Mouse (Mus musculus): ENCODE results near the gene Oard1. TPM values are rescaled to one million over a fixed set of nuclear protein-coding genes. Genes with fewer than 3 reads are reported as not detected.
A peak's percentile ranks its signal among the peaks of the same experiment; 100 is the strongest.

Gene Oard1
- total and polyA plus RNA-seq, 3 experiments, result 30.6 to 59.4 (median 32.6) TPM

- H3K79me2 ChIP-seq (replicated peaks; ENCODE audit: control insufficient read depth, extremely low read depth, insufficient read depth, poor library complexity, severe bottlenecking), result no peaks in the 10 kb centered on the region
- dilution Hi-C loops (cut with MboI; ENCODE audit: extremely low pct_ligation_motif_present, extremely low pct_unique_long_range_greater_than_20kb, low sequenced_read_pairs) (no loop called here), in situ Hi-C loops (cut with MboI; ENCODE audit: low pct_ligation_motif_present, low pct_unique_long_range_greater_than_20kb, low sequenced_read_pairs) (no loop called here)
- no peak overlapping the region for H3K4me3 ChIP-seq (replicated peaks in 1 of 3; ENCODE audit: low read depth in 2 of 3, low read length in 2 of 3, poor library complexity in 1 of 3)
- no peak for TF ChIP-seq PAX5 (IDR thresholded peaks at IDR 0.05; ENCODE audit: low read length)
- no peak for TF ChIP-seq ZMIZ1 (IDR thresholded peaks at IDR 0.05; ENCODE audit: low read depth, low read length)
- TF ChIP-seq RCOR1 (conservative IDR thresholded peaks at IDR 0.05; ENCODE audit: low read depth, low read length), result no peak
- TF ChIP-seq RAD21 (IDR thresholded peaks at IDR 0.05; ENCODE audit: low read depth, low read length), result no peak
- no peak for TF ChIP-seq MEF2A (IDR thresholded peaks at IDR 0.05; ENCODE audit: borderline replicate concordance, low read depth, low read length)
- TF ChIP-seq USF1 (IDR thresholded peaks at IDR 0.05; ENCODE audit: low read depth, low read length), result no peak
- TF ChIP-seq CTCF (conservative IDR thresholded peaks at IDR 0.05 in 1 of 2, IDR thresholded peaks at IDR 0.05 in 1 of 2; ENCODE audit: low read depth in 2 of 2, low read length in 2 of 2), result no peak
- TF ChIP-seq TBP (conservative IDR thresholded peaks at IDR 0.05; ENCODE audit: low read depth, low read length), result no peak
- no peak for TF ChIP-seq CHD1 (IDR thresholded peaks at IDR 0.05; ENCODE audit: low read depth, low read length)
- no peak for TF ChIP-seq ZC3H11A (IDR thresholded peaks at IDR 0.05; ENCODE audit: low read depth, low read length)
- TF ChIP-seq SMC3 (IDR thresholded peaks at IDR 0.05; ENCODE audit: low read depth, low read length), result no peak
- no peak for TF ChIP-seq ELF1 (IDR thresholded peaks at IDR 0.05; ENCODE audit: low read depth, low read length)
- no peak for DNase-seq (ENCODE audit: extremely low read depth)
- H3K27me3 ChIP-seq (replicated peaks), result no peaks in the 10 kb centered on the region
- no peak overlapping the region for H3K4me2 ChIP-seq (ENCODE audit: insufficient read depth, low read depth, poor library complexity, severe bottlenecking)
- no peak overlapping the region for H3K27ac ChIP-seq (ENCODE audit: insufficient read depth, low read depth)
- no peak overlapping the region for H3K9ac ChIP-seq (ENCODE audit: insufficient read depth, low read depth)
- H3K36me3 ChIP-seq (replicated peaks in 1 of 2; ENCODE audit: control insufficient read depth in 1 of 2, insufficient read depth in 1 of 2, low read length in 1 of 2), result peaks cover 35 to 77% of the 10 kb centered on the region in 2 experiments
- H3K9me3 ChIP-seq (replicated peaks; ENCODE audit: low read length), result no peaks in the 10 kb centered on the region
- H3K4me1 ChIP-seq (ENCODE audit: control insufficient read depth in 1 of 2, insufficient read depth in 2 of 2), result peaks cover 3 to 13% of the 10 kb centered on the region in 2 experiments; a peak in 1 of 4 replicates
Measured at GRCm38 (mm10) chr17:48417521-48417920, 7.7 kb downstream of the Oard1 start.

DNA sequence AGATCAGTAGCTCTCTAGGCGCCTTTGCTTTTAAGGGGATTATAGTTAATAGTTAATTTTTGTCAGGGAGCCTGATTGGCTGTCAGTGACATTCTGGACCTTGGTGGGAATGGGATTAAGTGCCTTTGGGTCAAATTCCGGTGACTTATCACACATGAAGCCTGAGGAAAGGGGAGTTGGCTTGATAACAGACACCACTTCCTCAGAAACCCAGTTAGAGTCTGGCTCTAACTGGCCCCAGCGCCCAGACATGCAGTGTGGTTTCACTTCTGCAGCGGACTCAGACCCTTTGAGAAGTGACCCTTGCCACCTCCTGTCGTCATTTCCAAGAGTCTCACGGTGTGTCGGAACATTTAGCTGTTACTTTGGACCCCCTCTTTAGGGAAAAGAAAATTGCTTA, 8.4 kb downstream of the Oard1 start:
- in situ Hi-C loops (cut with MboI; ENCODE audit: low pct_ligation_motif_present, low pct_unique_long_range_greater_than_20kb, low sequenced_read_pairs), result no loop called here
- no peak overlapping the region for H3K4me3 ChIP-seq (replicated peaks in 1 of 3; ENCODE audit: low read depth in 2 of 3, low read length in 2 of 3, poor library complexity in 1 of 3)
- no peak overlapping the region for H3K9ac ChIP-seq (ENCODE audit: insufficient read depth, low read depth)
- TF ChIP-seq IRF4 (IDR thresholded peaks at IDR 0.05; ENCODE audit: low read depth, low read length) (peak; percentile 15; the same call in 1 of the 2 replicates), EP300 (IDR thresholded peaks at IDR 0.05; ENCODE audit: low read length) (no peak)
- H3K36me3 ChIP-seq (replicated peaks in 1 of 2; ENCODE audit: control insufficient read depth in 1 of 2, insufficient read depth in 1 of 2, low read length in 1 of 2), result peaks cover 32 to 73% of the 10 kb centered on the region in 2 experiments
- no peak overlapping the region for H3K4me2 ChIP-seq (ENCODE audit: insufficient read depth, low read depth, poor library complexity, severe bottlenecking)
- no peaks in the 10 kb centered on the region for H3K79me2 ChIP-seq (replicated peaks; ENCODE audit: control insufficient read depth, extremely low read depth, insufficient read depth, poor library complexity, severe bottlenecking)
- no peaks in the 10 kb centered on the region for H3K9me3 ChIP-seq (replicated peaks; ENCODE audit: low read length)
- H3K4me1 ChIP-seq (ENCODE audit: control insufficient read depth in 1 of 2, insufficient read depth in 2 of 2), result peaks cover 0 to 10% of the 10 kb centered on the region in 2 experiments; a peak in 1 of 4 replicates
- DNase-seq (ENCODE audit: extremely low read depth), result no peak
- H3K27me3 ChIP-seq (replicated peaks), result no peaks in the 10 kb centered on the region
- H3K27ac ChIP-seq (ENCODE audit: insufficient read depth, low read depth), result no peak overlapping the region
- dilution Hi-C loops (cut with MboI; ENCODE audit: extremely low pct_ligation_motif_present, extremely low pct_unique_long_range_greater_than_20kb, low sequenced_read_pairs), result no loop called here

- H3K4me3 ChIP-seq (replicated peaks in 1 of 3; ENCODE audit: low read depth in 2 of 3, low read length in 2 of 3, poor library complexity in 1 of 3), result no peak overlapping the region
- no peak overlapping the region for H3K4me2 ChIP-seq (ENCODE audit: insufficient read depth, low read depth, poor library complexity, severe bottlenecking)
- H3K79me2 ChIP-seq (replicated peaks; ENCODE audit: control insufficient read depth, extremely low read depth, insufficient read depth, poor library complexity, severe bottlenecking), result no peaks in the 10 kb centered on the region
- H3K9ac ChIP-seq (ENCODE audit: insufficient read depth, low read depth), result no peak overlapping the region
- no peak for TF ChIP-seq JUND (conservative IDR thresholded peaks at IDR 0.05; ENCODE audit: low read depth, low read length)
- no peak for TF ChIP-seq SIN3A (IDR thresholded peaks at IDR 0.05; ENCODE audit: low read length)
- no peak for TF ChIP-seq ELF1 (IDR thresholded peaks at IDR 0.05; ENCODE audit: low read depth, low read length)
- TF ChIP-seq ETS1 (conservative IDR thresholded peaks at IDR 0.05; ENCODE audit: low read depth, low read length), result no peak
- no peak for TF ChIP-seq HCFC1 (IDR thresholded peaks at IDR 0.05; ENCODE audit: low read depth, low read length)
- no peak for TF ChIP-seq MAX (IDR thresholded peaks at IDR 0.05; ENCODE audit: low read length)
- no peak overlapping the region for H3K27ac ChIP-seq (ENCODE audit: insufficient read depth, low read depth)
- in situ Hi-C loops (cut with MboI; ENCODE audit: low pct_ligation_motif_present, low pct_unique_long_range_greater_than_20kb, low sequenced_read_pairs), result no loop called here
- no peak for DNase-seq (ENCODE audit: extremely low read depth)
- peaks cover 0 to 10% of the 10 kb centered on the region in 2 experiments; a peak in 1 of 4 replicates for H3K4me1 ChIP-seq (ENCODE audit: control insufficient read depth in 1 of 2, insufficient read depth in 2 of 2)
- no peaks in the 10 kb centered on the region for H3K27me3 ChIP-seq (replicated peaks)
- dilution Hi-C loops (cut with MboI; ENCODE audit: extremely low pct_ligation_motif_present, extremely low pct_unique_long_range_greater_than_20kb, low sequenced_read_pairs), result no loop called here
- H3K9me3 ChIP-seq (replicated peaks; ENCODE audit: low read length), result no peaks in the 10 kb centered on the region
- H3K36me3 ChIP-seq (replicated peaks in 1 of 2; ENCODE audit: control insufficient read depth in 1 of 2, insufficient read depth in 1 of 2, low read length in 1 of 2), result peaks cover 32 to 71% of the 10 kb centered on the region in 2 experiments
Measured at GRCm38 (mm10) chr17:48418781-48419180, 9.0 kb downstream of the Oard1 start.

Data from CH12.LX (cell line).